Mouse (Mus musculus) MEL (cell line): ENCODE measurements at regions not wholly inside any gene's neighbourhood (a gene's known extent, or its start where the extent isn't known, plus 50 kb on each side); places are given as distances from the start of the nearest gene placed in this dataset.

ENCODE experiments used
- DNase-seq: peaks from one replicate; pipeline ENCODE4 v3.0.0; 2011; ENCODE audit warnings: low read depth, low spot score
- H3K27ac ChIP-seq: 2 replicates; pipeline ENCODE4 v1.5.1; 2012; ENCODE audit warnings: low read depth, mild to moderate bottlenecking, control low read depth, low read length, moderate library complexity; ENCODE audit not compliant: control insufficient read depth
- H3K27me3 ChIP-seq, 2 experiments: fragments of 150-350 bp in 1 of 2; sonication (generic) in 1 of 2; 2 replicates each; pipeline ENCODE4 v1.6.1; 2012; ENCODE audit warnings: low read length in 2 of 2, mild to moderate bottlenecking in 2 of 2, improper control_type of control experiment in 1 of 2, moderate library complexity in 1 of 2; ENCODE audit not compliant: insufficient read depth in 2 of 2, control insufficient read depth in 1 of 2
- H3K36me3 ChIP-seq, 2 experiments: 2 replicates each; pipeline ENCODE4 v1.6.1; 2012 to 2014; ENCODE audit warnings: low read length in 2 of 2, improper control_type of control experiment in 1 of 2, inconsistent platforms in 1 of 2, mild to moderate bottlenecking in 1 of 2; ENCODE audit not compliant: insufficient read depth in 2 of 2, control insufficient read depth in 1 of 2
- H3K4me1 ChIP-seq, 2 experiments: fragments of 150-350 bp in 1 of 2; sonication (generic) in 1 of 2; 2 replicates each; pipeline ENCODE4 v1.6.1; 2012; ENCODE audit warnings: low read length in 2 of 2, improper control_type of control experiment in 1 of 2, mild to moderate bottlenecking in 1 of 2; ENCODE audit not compliant: insufficient read depth in 2 of 2, control insufficient read depth in 1 of 2
- H3K4me3 ChIP-seq, 2 experiments: fragments of 150-350 bp in 1 of 2; sonication (generic) in 1 of 2; 2 replicates each; pipeline ENCODE4 v1.5.1; 2012; ENCODE audit warnings: low read depth in 2 of 2, low read length in 2 of 2, mild to moderate bottlenecking in 2 of 2, moderate library complexity in 2 of 2, control low read depth in 1 of 2, improper control_type of control experiment in 1 of 2; ENCODE audit not compliant: control insufficient read depth in 1 of 2, insufficient read depth in 1 of 2
- H3K79me2 ChIP-seq: 2 replicates; pipeline ENCODE4 v1.6.1; 2012; ENCODE audit warnings: mild to moderate bottlenecking, low read length, moderate library complexity; ENCODE audit not compliant: control insufficient read depth, poor library complexity, insufficient read depth
- H3K9ac ChIP-seq: 2 replicates; pipeline ENCODE4 v1.6.1; 2012; ENCODE audit warnings: low read depth, mild to moderate bottlenecking, control low read depth, low read length, moderate library complexity; ENCODE audit not compliant: control insufficient read depth, poor library complexity, severe bottlenecking
- H3K9me3 ChIP-seq: fragments of 150-350 bp; sonication (generic); replicated peaks from 2 replicates; pipeline ENCODE4 v1.6.1; 2012; ENCODE audit warnings: mild to moderate bottlenecking, low read length, improper control_type of control experiment, moderate library complexity; ENCODE audit not compliant: insufficient read depth
- CHD1 ChIP-seq: IDR thresholded peaks from 2 replicates; pipeline ENCODE4 v1.6.1; 2012; ENCODE audit warnings: low read depth, mild to moderate bottlenecking, inconsistent platforms, low read length, improper control_type of control experiment
- E2F4 ChIP-seq: IDR thresholded peaks from 2 replicates; pipeline ENCODE4 v1.6.1; 2011; ENCODE audit warnings: low read depth, low read length, improper control_type of control experiment, borderline replicate concordance
- ELF1 ChIP-seq: IDR thresholded peaks from 2 replicates; pipeline ENCODE4 v1.6.1; 2014; ENCODE audit warnings: low read depth, mild to moderate bottlenecking, inconsistent platforms, low read length, improper control_type of control experiment, moderate library complexity
- ETS1 ChIP-seq: IDR thresholded peaks from 2 replicates; pipeline ENCODE4 v1.6.1; 2012; ENCODE audit warnings: low read depth, mild to moderate bottlenecking, inconsistent platforms, low read length, improper control_type of control experiment, moderate library complexity
- GABPA ChIP-seq: IDR thresholded peaks from 2 replicates; pipeline ENCODE4 v1.6.1; 2012; ENCODE audit warnings: low read depth, mild to moderate bottlenecking, inconsistent platforms, low read length, improper control_type of control experiment, moderate library complexity
- JUND ChIP-seq: IDR thresholded peaks from 2 replicates; pipeline ENCODE4 v1.6.1; 2011; ENCODE audit warnings: low read depth, mild to moderate bottlenecking, improper control_type of control experiment, low read length
- MAZ ChIP-seq: IDR thresholded peaks from 2 replicates; pipeline ENCODE4 v1.6.1; 2012; ENCODE audit warnings: low read depth, mild to moderate bottlenecking, inconsistent platforms, low read length, improper control_type of control experiment
- MXI1 ChIP-seq: IDR thresholded peaks from 2 replicates; pipeline ENCODE4 v1.6.1; 2011; ENCODE audit warnings: mild to moderate bottlenecking, low read depth, low read length, improper control_type of control experiment
- MYC ChIP-seq: IDR thresholded peaks from 2 replicates; pipeline ENCODE4 v1.6.1; 2011; ENCODE audit warnings: low read depth, mild to moderate bottlenecking, low read length, improper control_type of control experiment, moderate library complexity
- NELFE ChIP-seq: IDR thresholded peaks from 2 replicates; pipeline ENCODE4 v1.6.1; 2011; ENCODE audit warnings: low read depth, low read length, improper control_type of control experiment
- NRF1 ChIP-seq: IDR thresholded peaks from 2 replicates; pipeline ENCODE4 v1.6.1; 2014; ENCODE audit warnings: low read depth, mild to moderate bottlenecking, inconsistent platforms, low read length, improper control_type of control experiment, moderate library complexity; ENCODE audit not compliant: poor library complexity, insufficient read depth, severe bottlenecking
- POLR2AphosphoS2 ChIP-seq: IDR thresholded peaks from 2 replicates; pipeline ENCODE4 v1.6.1; 2011; ENCODE audit warnings: low read length, improper control_type of control experiment
- RAD21 ChIP-seq: IDR thresholded peaks from 2 replicates; pipeline ENCODE4 v1.6.1; 2011; ENCODE audit warnings: mild to moderate bottlenecking, low read depth, low read length, improper control_type of control experiment
- SMC3 ChIP-seq: IDR thresholded peaks from 2 replicates; pipeline ENCODE4 v1.6.1; 2011; ENCODE audit warnings: low read depth, low read length, improper control_type of control experiment
- TAL1 ChIP-seq: IDR thresholded peaks from 2 replicates; pipeline ENCODE4 v1.6.1; 2012; ENCODE audit warnings: mild to moderate bottlenecking, inconsistent platforms, low read length, moderate library complexity, mixed read lengths
- USF1 ChIP-seq: IDR thresholded peaks from 2 replicates; pipeline ENCODE4 v1.6.1; 2014; ENCODE audit warnings: low read depth, mild to moderate bottlenecking, inconsistent platforms, low read length, improper control_type of control experiment, moderate library complexity
- ZC3H11A ChIP-seq: IDR thresholded peaks from 2 replicates; pipeline ENCODE4 v1.6.1; 2012; ENCODE audit warnings: low read depth, mild to moderate bottlenecking, inconsistent platforms, low read length, improper control_type of control experiment
- ZNF384 ChIP-seq: IDR thresholded peaks from 2 replicates; pipeline ENCODE4 v1.6.1; 2012; ENCODE audit warnings: low read depth, mild to moderate bottlenecking, inconsistent platforms, low read length, improper control_type of control experiment

- H3K4me1 ChIP-seq: no peaks in the 10 kb centered on the region
- no peak overlapping the region for H3K27ac ChIP-seq
- no peak for DNase-seq
- H3K9ac ChIP-seq: no peak overlapping the region
- TF ChIP-seq MXI1 (no peak), JUND (no peak), SMC3 (no peak), MAZ (no peak), RAD21 (no peak), ELF1 (no peak), USF1 (no peak), NRF1 (no peak), MYC (no peak)
- no peaks in the 10 kb centered on the region; the same call in 1 of the 2 replicates for H3K9me3 ChIP-seq
- H3K27me3 ChIP-seq: no peaks in the 10 kb centered on the region
- H3K4me3 ChIP-seq: no peak overlapping the region
- H3K36me3 ChIP-seq: no peaks in the 10 kb centered on the region
- no peaks in the 10 kb centered on the region for H3K79me2 ChIP-seq
These were observed 788.9 kb downstream of the Jrkl start for GRCm38 (mm10) chr9:12456695-12457094.

- no peaks in the 10 kb centered on the region for H3K4me1 ChIP-seq
- H3K36me3 ChIP-seq: no peaks in the 10 kb centered on the region
- H3K9ac ChIP-seq: no peak overlapping the region
- H3K27ac ChIP-seq: no peak overlapping the region
- H3K27me3 ChIP-seq: no peaks in the 10 kb centered on the region
- H3K4me3 ChIP-seq: no peak overlapping the region
- TF ChIP-seq POLR2AphosphoS2 (no peak), E2F4 (no peak), ZC3H11A (no peak), ZNF384 (no peak), NELFE (no peak), RAD21 (no peak), ELF1 (no peak), GABPA (no peak), CHD1 (no peak), ETS1 (no peak), NRF1 (no peak), MAZ (no peak), MYC (no peak), TAL1 (no peak)
- no peak for DNase-seq
- no peaks in the 10 kb centered on the region for H3K9me3 ChIP-seq
- H3K79me2 ChIP-seq: no peaks in the 10 kb centered on the region
These were observed 811.5 kb downstream of the Jrkl start for GRCm38 (mm10) chr9:12434171-12434570.
